Comparison of ENCODE assay signal across 10 mouse cellular contexts in the genomic region with DNA sequence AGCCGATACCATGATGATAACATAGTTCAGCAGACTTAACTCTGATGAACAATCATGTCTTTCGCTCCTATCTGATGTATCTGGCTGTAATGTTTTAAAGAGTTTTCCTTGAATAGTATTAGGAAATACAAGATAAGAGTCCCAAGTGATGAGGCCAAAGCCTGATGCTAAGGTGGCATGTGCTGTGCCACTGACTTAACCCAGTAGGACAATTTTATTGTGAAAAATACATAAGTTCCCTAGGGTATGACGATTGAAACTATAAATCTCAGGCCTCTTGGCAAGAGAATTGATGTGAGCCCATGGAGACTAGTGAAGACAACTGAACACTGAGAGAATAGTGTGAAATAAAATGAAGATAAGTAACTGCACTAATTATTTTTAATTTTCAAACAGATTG. TPM values are rescaled to one million over a fixed set of nuclear protein-coding genes. Genes with fewer than 3 reads are reported as not detected.
DNase-seq lines count a peak whose midpoint lies in the region; ATAC-seq and TF ChIP-seq lines count a peak whose summit lies in the region.
"Had no signal": no experiment of that assay in that cellular context is flagged by ENCODE, and none has a peak within 500 bp of the region (broad histone marks: within the 10 kb centered on the region; RNA-seq: fewer than 3 reads in every experiment).

No protein-coding gene starts in this region.

- H3K4me2 ChIP-seq in kidney, embryonic 15.5 days, result peak overlapping the region; percentile 63

- intact Hi-C loops in left cerebral cortex, postnatal 10 days (cut with DNase I), result no loop called here
- intact Hi-C loops in left cerebral cortex, postnatal 4 days (cut with DNase I), result no loop called here

- peaks cover 16% of the 10 kb centered on the region for H3K4me1 ChIP-seq in kidney, embryonic 15.5 days
- H3K4me1 ChIP-seq in cortical plate, adult 2 months (ENCODE audit: control insufficient read depth, insufficient read depth, low read length), result no peaks in the 10 kb centered on the region; the same call in 1 of the 2 replicates

- peak overlapping the region; percentile 70 for H3K27ac ChIP-seq in kidney, embryonic 15.5 days
- H3K27ac ChIP-seq in cortical plate, adult 2 months (ENCODE audit: insufficient read depth, low read length), result no peak overlapping the region

- WGBS in kidney, embryonic 15.5 days, result 16% methylated on average over 3 of the region's 3 CpGs

- no peaks in the 10 kb centered on the region for H3K9me3 ChIP-seq in kidney, embryonic 15.5 days (replicated peaks)

- peak overlapping the region; percentile 50 for H3K9ac ChIP-seq in kidney, embryonic 15.5 days

- peak overlapping the region; percentile 88 for H3K4me3 ChIP-seq in kidney, embryonic 15.5 days (replicated peaks)
- H3K4me3 ChIP-seq in cortical plate, adult 2 months (ENCODE audit: insufficient read depth, low read length), result peak overlapping the region; percentile 91; the same call in 1 of the 2 replicates

- H3K36me3 ChIP-seq in kidney, embryonic 15.5 days, result peaks cover 40% of the 10 kb centered on the region

- no peaks in the 10 kb centered on the region for H3K27me3 ChIP-seq in kidney, embryonic 15.5 days

- no peak for ATAC-seq in kidney, embryonic 15.5 days (replicated peaks; ENCODE audit: low FRiP score)
- ATAC-seq: inflammation-experienced regulatory T-cells, adult 6 months had no signal

- no peak for TF ChIP-seq POLR2A in cortical plate, adult 2 months (IDR thresholded peaks at IDR 0.05; ENCODE audit: extremely low read depth, insufficient read depth, low read length)

- no peak for TF ChIP-seq CTCF in cortical plate, adult 2 months (IDR thresholded peaks at IDR 0.05; ENCODE audit: extremely low read depth, insufficient read depth, low read length)

- DNase-seq in kidney, postnatal 4 days, result no peak
- peak; percentile 30 for DNase-seq in induced T-regulatory cell, adult 2 months (ENCODE audit: low read depth)
- peak; percentile 31 for DNase-seq in naive thymus-derived CD4-positive, alpha-beta T cell, adult 2 months (ENCODE audit: low read depth)
- DNase-seq in left cerebral cortex, postnatal 10 days (ENCODE audit: extremely low spot score in 1 of 2, low spot score in 2 of 2), result no peak
- DNase-seq in adrenal gland, adult 18-20 months (ENCODE audit: low spot score in 2 of 2), result no peak
- DNase-seq in left cerebral cortex, postnatal 4 days, result no peak
- DNase-seq: adrenal gland, postnatal 14 days had no signal

RNA-seq across cellular contexts. Expression of a gene that starts 3.0 kb away (rescaled TPM):
- polyA plus RNA-seq in kidney, embryonic 15.5 days (2015; fragmentation: Nextera tagmentation; extraction: Ambion mirVana), result 7.8 and 8.3 TPM in 2 replicates
- 4.8 and 5.1 TPM in 2 replicates for polyA plus RNA-seq in cortical plate, adult 2 months (2012; rRNA removed)
- total RNA-seq in left cerebral cortex, postnatal 10 days (2021), result 10 to 100 TPM; 18.4 to 29.5 TPM
- total RNA-seq in adrenal gland, adult 18-20 months (2021), result 10 to 100 TPM; 11.1 to 12.9 TPM
- total RNA-seq in left cerebral cortex, postnatal 4 days (2021), result 10 to 100 TPM; 39.2 to 46.5 TPM

RNA-seq across cellular contexts. Expression of a gene that starts 32.9 kb away (rescaled TPM):
- polyA plus RNA-seq in kidney, embryonic 15.5 days (2015; fragmentation: Nextera tagmentation; extraction: Ambion mirVana), result 35.7 and 38.1 TPM in 2 replicates
- 25.0 and 26.2 TPM in 2 replicates for polyA plus RNA-seq in cortical plate, adult 2 months (2012; rRNA removed)
- 10 to 100 TPM; 23.3 to 27.8 TPM for total RNA-seq in left cerebral cortex, postnatal 10 days (2021)
- total RNA-seq in adrenal gland, adult 18-20 months (2021), result 10 to 100 TPM; 24.3 to 27.5 TPM
- total RNA-seq in left cerebral cortex, postnatal 4 days (2021), result 10 to 100 TPM; 22.4 to 25.7 TPM

RNA-seq across cellular contexts. Expression of a gene that starts 32.9 kb away (rescaled TPM):
- 30.5 and 30.9 TPM in 2 replicates for polyA plus RNA-seq in kidney, embryonic 15.5 days (2015; fragmentation: Nextera tagmentation; extraction: Ambion mirVana)
- polyA plus RNA-seq in cortical plate, adult 2 months (2012; rRNA removed), result 0.98 and 1.7 TPM in 2 replicates
- 1 to 10 TPM; 2.1 to 2.3 TPM for total RNA-seq in left cerebral cortex, postnatal 10 days (2021)
- 1 to 10 TPM; 1.8 to 1.9 TPM for total RNA-seq in adrenal gland, adult 18-20 months (2021)
- total RNA-seq in left cerebral cortex, postnatal 4 days (2021), result 1 to 10 TPM; 3.5 to 4.7 TPM

RNA-seq across cellular contexts. Expression of a gene that starts 59.2 kb away (rescaled TPM):
- polyA plus RNA-seq in kidney, embryonic 15.5 days (2015; fragmentation: Nextera tagmentation; extraction: Ambion mirVana), result 3.1 and 6.8 TPM in 2 replicates
- polyA plus RNA-seq in cortical plate, adult 2 months (2012; rRNA removed), result 0.08 and 0.19 TPM in 2 replicates
- under 1 TPM; 0.11 to 0.24 TPM for total RNA-seq in left cerebral cortex, postnatal 10 days (2021)
- total RNA-seq in adrenal gland, adult 18-20 months (2021), result 1 to 10 TPM in 1 of 2 experiments, under 1 TPM in 1; 0.80 to 1.7 TPM
- total RNA-seq in left cerebral cortex, postnatal 4 days (2021), result under 1 TPM; 0.22 to 0.34 TPM

Comparison
In these comparisons a context has a peak if more than half of its experiments do, and no peak if none do; other contexts are left out.
1. DNase-seq: peak in induced T-regulatory cell, adult 2 months (single experiment) and naive thymus-derived CD4-positive, alpha-beta T cell, adult 2 months (single experiment); none in kidney, postnatal 4 days (0 of 2), left cerebral cortex, postnatal 10 days (0 of 2), adrenal gland, adult 18-20 months (0 of 2) and left cerebral cortex, postnatal 4 days (single experiment).